Mouse (Mus musculus): ENCODE results near the gene Inpp4b. TPM values are rescaled to one million over a fixed set of nuclear protein-coding genes. Genes with fewer than 3 reads are reported as not detected.

Inpp4b gene
- polyA plus RNA-seq, 1 experiment from 2014 or later, result 6.0 TPM

GRCm38 (mm10) chr8:81599209-81599608, 256.9 kb downstream of the Inpp4b start:
- Histone ChIP-seq H3K36me3 (replicated peaks) (no peaks in the 10 kb centered on the region), H3K4me1 (no peaks in the 10 kb centered on the region), H3K27me3 (no peaks in the 10 kb centered on the region), H3K4me3 (replicated peaks) (no peak overlapping the region), H3K27ac (no peak overlapping the region), H3K9ac (no peak overlapping the region), H3K9me3 (no peaks in the 10 kb centered on the region), H3K4me2 (no peak overlapping the region)
- no peak for ATAC-seq (ENCODE audit: low FRiP score)
- WGBS, result 86% methylated on average over 4 of the region's 4 CpGs

GRCm38 (mm10) chr8:81601136-81601535, 258.8 kb downstream of the Inpp4b start:
- no peak overlapping the region for H3K4me2 ChIP-seq
- H3K27me3 ChIP-seq, result no peaks in the 10 kb centered on the region
- no peak overlapping the region for H3K27ac ChIP-seq
- H3K4me3 ChIP-seq (replicated peaks), result no peak overlapping the region
- H3K36me3 ChIP-seq (replicated peaks), result no peaks in the 10 kb centered on the region
- no peak overlapping the region for H3K9ac ChIP-seq
- H3K9me3 ChIP-seq, result no peaks in the 10 kb centered on the region
- no peaks in the 10 kb centered on the region for H3K4me1 ChIP-seq
- ATAC-seq (ENCODE audit: low FRiP score), result no peak

- ATAC-seq (ENCODE audit: low FRiP score), result no peak
- 98% methylated on average over 1 of the region's 1 CpGs for WGBS
- no peak overlapping the region for H3K27ac ChIP-seq
Measured at GRCm38 (mm10) chr8:81608082-81608481, 265.7 kb downstream of the Inpp4b start.

GRCm38 (mm10) chr8:81609064-81609463, 266.7 kb downstream of the Inpp4b start:
- H3K4me2 ChIP-seq, result no peak overlapping the region
- no peak overlapping the region for H3K9ac ChIP-seq
- WGBS, result 77% methylated on average over 4 of the region's 4 CpGs
- H3K27ac ChIP-seq, result no peak overlapping the region
- H3K36me3 ChIP-seq (replicated peaks), result no peaks in the 10 kb centered on the region
- no peaks in the 10 kb centered on the region for H3K27me3 ChIP-seq
- H3K4me1 ChIP-seq, result no peaks in the 10 kb centered on the region
- no peak for ATAC-seq (ENCODE audit: low FRiP score)
- no peaks in the 10 kb centered on the region for H3K9me3 ChIP-seq
- H3K4me3 ChIP-seq (replicated peaks), result no peak overlapping the region

More at GRCm38 (mm10) chr8:81608082-81608481, 265.7 kb downstream of the Inpp4b start:
- no peak overlapping the region for H3K9ac ChIP-seq
- H3K36me3 ChIP-seq (replicated peaks), result no peaks in the 10 kb centered on the region
- no peaks in the 10 kb centered on the region for H3K9me3 ChIP-seq
- no peaks in the 10 kb centered on the region for H3K27me3 ChIP-seq
- no peak overlapping the region for H3K4me2 ChIP-seq
- H3K4me1 ChIP-seq, result no peaks in the 10 kb centered on the region
- H3K4me3 ChIP-seq (replicated peaks), result no peak overlapping the region

GRCm38 (mm10) chr8:81612611-81613010, 270.3 kb downstream of the Inpp4b start:
- H3K9ac ChIP-seq, result no peak overlapping the region
- H3K4me1 ChIP-seq, result no peaks in the 10 kb centered on the region
- H3K36me3 ChIP-seq (replicated peaks), result no peaks in the 10 kb centered on the region
- H3K27ac ChIP-seq, result no peak overlapping the region
- WGBS, result 80% methylated on average over 2 of the region's 2 CpGs
- no peak for ATAC-seq (ENCODE audit: low FRiP score)
- no peak overlapping the region for H3K4me3 ChIP-seq (replicated peaks)
- H3K4me2 ChIP-seq, result no peak overlapping the region
- no peaks in the 10 kb centered on the region for H3K27me3 ChIP-seq
- H3K9me3 ChIP-seq, result no peaks in the 10 kb centered on the region

GRCm38 (mm10) chr8:81614135-81614534, 271.8 kb downstream of the Inpp4b start:
- no peak overlapping the region for H3K4me3 ChIP-seq (replicated peaks)
- H3K4me2 ChIP-seq, result no peak overlapping the region
- no peaks in the 10 kb centered on the region for H3K4me1 ChIP-seq
- H3K9me3 ChIP-seq, result no peaks in the 10 kb centered on the region
- no peak overlapping the region for H3K27ac ChIP-seq
- H3K36me3 ChIP-seq (replicated peaks), result no peaks in the 10 kb centered on the region
- no peak overlapping the region for H3K9ac ChIP-seq
- no peaks in the 10 kb centered on the region for H3K27me3 ChIP-seq
- no peak for ATAC-seq (ENCODE audit: low FRiP score)
- WGBS, result 83% methylated on average over 1 of the region's 1 CpGs

GRCm38 (mm10) chr8:81614605-81615004, 272.2 kb downstream of the Inpp4b start:
- Histone ChIP-seq H3K4me2 (no peak overlapping the region), H3K27ac (no peak overlapping the region), H3K9me3 (no peaks in the 10 kb centered on the region), H3K36me3 (replicated peaks) (no peaks in the 10 kb centered on the region), H3K27me3 (no peaks in the 10 kb centered on the region), H3K9ac (no peak overlapping the region), H3K4me1 (no peaks in the 10 kb centered on the region), H3K4me3 (replicated peaks) (no peak overlapping the region)
- WGBS, result 89% methylated on average over 2 of the region's 2 CpGs
- no peak for ATAC-seq (ENCODE audit: low FRiP score)

GRCm38 (mm10) chr8:81615552-81615951, 273.2 kb downstream of the Inpp4b start:
- no peak overlapping the region for H3K27ac ChIP-seq
- no peak overlapping the region for H3K4me3 ChIP-seq (replicated peaks)
- H3K9ac ChIP-seq, result no peak overlapping the region
- 76% methylated on average over 1 of the region's 1 CpGs for WGBS
- no peaks in the 10 kb centered on the region for H3K9me3 ChIP-seq
- H3K27me3 ChIP-seq, result no peaks in the 10 kb centered on the region
- H3K36me3 ChIP-seq (replicated peaks), result no peaks in the 10 kb centered on the region
- H3K4me2 ChIP-seq, result no peak overlapping the region
- H3K4me1 ChIP-seq, result no peaks in the 10 kb centered on the region
- no peak for ATAC-seq (ENCODE audit: low FRiP score)

- H3K4me3 ChIP-seq (replicated peaks), result no peak overlapping the region
- no peak overlapping the region for H3K27ac ChIP-seq
- no peaks in the 10 kb centered on the region for H3K4me1 ChIP-seq
- no peak overlapping the region for H3K9ac ChIP-seq
- no peaks in the 10 kb centered on the region for H3K27me3 ChIP-seq
- no peak for ATAC-seq (ENCODE audit: low FRiP score)
- H3K9me3 ChIP-seq, result no peaks in the 10 kb centered on the region
- 97% methylated on average over 3 of the region's 3 CpGs for WGBS
- no peak overlapping the region for H3K4me2 ChIP-seq
- H3K36me3 ChIP-seq (replicated peaks), result no peaks in the 10 kb centered on the region
Measured at GRCm38 (mm10) chr8:81618918-81619317, 276.6 kb downstream of the Inpp4b start.

- WGBS, result 89% methylated on average over 1 of the region's 1 CpGs
- Histone ChIP-seq H3K4me2 (no peak overlapping the region), H3K27me3 (no peaks in the 10 kb centered on the region), H3K4me1 (no peaks in the 10 kb centered on the region), H3K27ac (no peak overlapping the region), H3K36me3 (replicated peaks) (no peaks in the 10 kb centered on the region), H3K9ac (no peak overlapping the region), H3K4me3 (replicated peaks) (no peak overlapping the region), H3K9me3 (no peaks in the 10 kb centered on the region)
- no peak for ATAC-seq (ENCODE audit: low FRiP score)
Measured at GRCm38 (mm10) chr8:81635015-81635414, 292.7 kb downstream of the Inpp4b start.

GRCm38 (mm10) chr8:81635912-81636583, 293.7 kb downstream of the Inpp4b start:
- Histone ChIP-seq H3K9ac (no peak overlapping the region), H3K9me3 (no peaks in the 10 kb centered on the region), H3K27ac (no peak overlapping the region), H3K36me3 (replicated peaks) (no peaks in the 10 kb centered on the region), H3K4me1 (no peaks in the 10 kb centered on the region), H3K27me3 (no peaks in the 10 kb centered on the region), H3K4me3 (replicated peaks) (no peak overlapping the region), H3K4me2 (no peak overlapping the region)
- 92% methylated on average over 2 of the region's 2 CpGs for WGBS
- no peak for ATAC-seq (ENCODE audit: low FRiP score)

GRCm38 (mm10) chr8:81638478-81638877, 296.1 kb downstream of the Inpp4b start:
- WGBS, result 86% methylated on average over 3 of the region's 3 CpGs
- ATAC-seq (ENCODE audit: low FRiP score), result no peak

GRCm38 (mm10) chr8:81639820-81640219, 297.5 kb downstream of the Inpp4b start:
- no peak overlapping the region for H3K9ac ChIP-seq
- no peak overlapping the region for H3K4me3 ChIP-seq (replicated peaks)
- no peaks in the 10 kb centered on the region for H3K36me3 ChIP-seq (replicated peaks)
- H3K4me2 ChIP-seq, result no peak overlapping the region
- no peaks in the 10 kb centered on the region for H3K4me1 ChIP-seq
- ATAC-seq (ENCODE audit: low FRiP score), result no peak
- WGBS, result 72% methylated on average over 4 of the region's 4 CpGs
- no peak overlapping the region for H3K27ac ChIP-seq
- no peaks in the 10 kb centered on the region for H3K27me3 ChIP-seq
- no peaks in the 10 kb centered on the region for H3K9me3 ChIP-seq

More at GRCm38 (mm10) chr8:81638478-81638877, 296.1 kb downstream of the Inpp4b start:
- Histone ChIP-seq H3K4me2 (no peak overlapping the region), H3K9me3 (no peaks in the 10 kb centered on the region), H3K36me3 (replicated peaks) (no peaks in the 10 kb centered on the region), H3K4me1 (no peaks in the 10 kb centered on the region), H3K27ac (no peak overlapping the region), H3K4me3 (replicated peaks) (no peak overlapping the region), H3K9ac (no peak overlapping the region), H3K27me3 (no peaks in the 10 kb centered on the region)
